Mouse (Mus musculus): ENCODE data around the gene Gm12185.

Gene Gm12185

GRCm38 (mm10) chr11:48923818-48924217 lies 68.2 kb downstream of the Gm12185 start:
- in situ Hi-C loops (cut with MboI, MseI), result loop anchor here (5.0 to 10.0 kb wide), 3 partner anchors 63 to 111 kb away; no protein-coding TSS in a partner anchor

- in situ Hi-C loops (cut with MboI, MseI), result no loop called here
Measured at GRCm38 (mm10) chr11:48918380-48918779, 73.6 kb downstream of the Gm12185 start.

GRCm38 (mm10) chr11:48913611-48914010 lies 78.4 kb downstream of the Gm12185 start:
- in situ Hi-C loops (cut with MboI, MseI), result no loop called here

GRCm38 (mm10) chr11:48908459-48908858 lies 83.6 kb downstream of the Gm12185 start:
- in situ Hi-C loops (cut with MboI, MseI), result no loop called here

GRCm38 (mm10) chr11:48902021-48902420 lies 90.0 kb downstream of the Gm12185 start, which contains the start of gene Gm5431:
TSS of gene Gm5431 (minus strand) at chr11:48902214.
- in situ Hi-C loops (cut with MboI, MseI), result loop anchor here in 1 of 2 experiments (5.0 kb wide), 1 partner anchor 75 kb away; the partner anchor contains the start of genes 9930111J21Rik1 and Olfr56

- in situ Hi-C loops (cut with MboI, MseI), result loop anchor here in 1 of 2 experiments (5.0 kb wide), 1 partner anchor 76 kb away; the partner anchor contains the start of genes 9930111J21Rik1 and Olfr56
Measured at GRCm38 (mm10) chr11:48901567-48901930, 90.5 kb downstream of the Gm12185 start.

GRCm38 (mm10) chr11:48900654-48901566 lies 91.1 kb downstream of the Gm12185 start:
- in situ Hi-C loops (cut with MboI, MseI), result loop anchor here in 1 of 2 experiments (5.0 kb wide), 1 partner anchor 76 kb away; the partner anchor contains the start of genes 9930111J21Rik1 and Olfr56

- in situ Hi-C loops (cut with MboI, MseI), result loop anchor here (5.0 to 10.0 kb wide), 3 partner anchors 136 to 484 kb away; no protein-coding TSS in a partner anchor
Measured at GRCm38 (mm10) chr11:48898812-48899431, 93.1 kb downstream of the Gm12185 start.

- in situ Hi-C loops (cut with MboI, MseI), result loop anchor here in 1 of 2 experiments (10.0 kb wide), 1 partner anchor 98 kb away; the partner anchor contains the start of genes 9930111J21Rik1 and Olfr56
Measured at GRCm38 (mm10) chr11:48876680-48877079, 115.3 kb downstream of the Gm12185 start.

GRCm38 (mm10) chr11:48875343-48875837 lies 116.6 kb downstream of the Gm12185 start:
- in situ Hi-C loops (cut with MboI, MseI), result loop anchor here in 1 of 2 experiments (10.0 kb wide), 1 partner anchor 99 kb away; the partner anchor contains the start of genes 9930111J21Rik1 and Olfr56

- in situ Hi-C loops (cut with MboI, MseI), result loop anchor here (5.0 to 10.0 kb wide), 5 partner anchors 100 to 398 kb away; partner anchors contain the start of genes 9930111J21Rik1 (in 1 of the 2) and Olfr56 (in 1 of the 2)
Measured at GRCm38 (mm10) chr11:48874465-48874864, 117.6 kb downstream of the Gm12185 start.

- in situ Hi-C loops (cut with MboI, MseI), result loop anchor here (5.0 to 10.0 kb wide), 5 partner anchors 101 to 399 kb away; partner anchors contain the start of genes 9930111J21Rik1 (in 1 of the 2) and Olfr56 (in 1 of the 2)
Measured at GRCm38 (mm10) chr11:48873591-48874290, 118.3 kb downstream of the Gm12185 start.

- in situ Hi-C loops (cut with MboI, MseI), result loop anchor here (5.0 to 10.0 kb wide), 5 partner anchors 102 to 400 kb away; partner anchors contain the start of genes 9930111J21Rik1 (in 1 of the 2) and Olfr56 (in 1 of the 2)
Measured at GRCm38 (mm10) chr11:48872695-48873300, 119.2 kb downstream of the Gm12185 start.

- in situ Hi-C loops (cut with MboI, MseI), result loop anchor here (5.0 to 10.0 kb wide), 5 partner anchors 103 to 400 kb away; partner anchors contain the start of genes 9930111J21Rik1 (in 1 of the 2) and Olfr56 (in 1 of the 2)
Measured at GRCm38 (mm10) chr11:48871817-48872541, 120.0 kb downstream of the Gm12185 start.

GRCm38 (mm10) chr11:48871201-48871772 lies 120.7 kb downstream of the Gm12185 start, which contains the start of gene Irgm1:
TSS of gene Irgm1 (minus strand) at chr11:48871683.
- in situ Hi-C loops (cut with MboI, MseI), result loop anchor here (5.0 to 10.0 kb wide), 5 partner anchors 104 to 401 kb away; partner anchors contain the start of genes 9930111J21Rik1 (in 1 of the 2) and Olfr56 (in 1 of the 2)

- in situ Hi-C loops (cut with MboI, MseI), result loop anchor here (5.0 to 10.0 kb wide), 5 partner anchors 104 to 402 kb away; partner anchors contain the start of genes 9930111J21Rik1 (in 1 of the 2) and Olfr56 (in 1 of the 2)
Measured at GRCm38 (mm10) chr11:48870781-48871180, 121.2 kb downstream of the Gm12185 start.

- in situ Hi-C loops (cut with MboI, MseI), result loop anchor here (5.0 to 10.0 kb wide), 5 partner anchors 105 to 403 kb away; partner anchors contain the start of genes 9930111J21Rik1 (in 1 of the 2) and Olfr56 (in 1 of the 2)
Measured at GRCm38 (mm10) chr11:48869380-48870110, 122.5 kb downstream of the Gm12185 start.

- in situ Hi-C loops (cut with MboI, MseI), result no loop called here
Measured at GRCm38 (mm10) chr11:48866481-48866880, 125.5 kb downstream of the Gm12185 start.

All from T-helper 17 cell (primary cell).